9 mouse cellular contexts compared by ENCODE assay signal in the genomic region with DNA sequence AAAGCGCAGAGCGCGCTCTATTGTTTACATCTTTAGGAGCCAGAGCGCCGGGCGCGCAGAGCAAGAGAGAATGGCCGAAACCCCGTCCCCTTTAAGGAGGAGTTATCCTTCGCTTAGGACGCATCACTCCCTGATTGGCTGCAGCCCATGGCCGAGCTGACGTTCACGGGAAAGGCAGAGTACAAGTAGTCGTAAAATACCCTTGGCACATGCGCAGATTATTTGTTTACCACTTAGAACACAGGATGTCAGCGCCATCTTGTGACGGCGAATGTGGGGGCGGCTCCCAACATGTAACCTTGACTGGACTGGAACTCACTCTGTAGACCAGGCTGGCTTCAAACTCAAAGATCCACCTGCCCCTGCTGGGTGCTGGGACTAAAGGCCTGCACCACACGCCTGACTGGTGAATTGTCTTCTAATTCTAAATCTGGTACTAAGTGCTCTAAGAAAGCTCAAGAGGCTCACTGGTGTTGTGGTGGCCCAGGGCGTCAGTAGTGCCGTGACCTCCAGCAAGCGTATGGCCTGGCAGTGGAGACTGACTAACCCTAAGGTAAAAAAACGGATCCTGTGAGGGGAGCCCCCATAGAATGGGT. TPM values are rescaled to one million over a fixed set of nuclear protein-coding genes. Genes with fewer than 3 reads are reported as not detected.
A peak's percentile ranks its signal among the peaks of the same experiment; 100 is the strongest.
DNase-seq lines count a peak whose midpoint lies in the region; ATAC-seq lines count a peak whose summit lies in the region.
"Not testable (repeated sequence)": the region's sequence is repeated elsewhere in the genome, so short reads cannot be mapped to it uniquely, and the experiment has no call there.
"Had no signal": no experiment of that assay in that cellular context is flagged by ENCODE, and none has a peak within 500 bp of the region (broad histone marks: within the 10 kb centered on the region; RNA-seq: fewer than 3 reads in every experiment).

No protein-coding gene starts in this region.

- not testable (repeated sequence) for H3K9me3 ChIP-seq in hindbrain, embryonic 16.5 days (ENCODE audit: control insufficient read depth, low read length); neural tube, embryonic 15.5 days (replicated peaks)

- peak; percentile 67 for DNase-seq in adrenal gland, adult 2 months
- DNase-seq in embryo, embryonic 11 days, result peak; percentile 49
- DNase-seq in gastrocnemius, postnatal 25 days, result peak; percentile 53
- peak; percentile 71 for DNase-seq in layer of hippocampus, adult 9-11 months
- DNase-seq in lung, postnatal 14 days, result peak; percentile 40
- peak; percentile 66 for DNase-seq in thymus, postnatal 25 days

- not testable (repeated sequence) for H3K27me3 ChIP-seq in hindbrain, embryonic 16.5 days (replicated peaks; ENCODE audit: control insufficient read depth, insufficient read depth, low read length); neural tube, embryonic 15.5 days (replicated peaks)

- peaks cover 13% of the 10 kb centered on the region for H3K4me1 ChIP-seq in hindbrain, embryonic 16.5 days (ENCODE audit: control insufficient read depth, insufficient read depth, low read depth, low read length)
- H3K4me1 ChIP-seq in neural tube, embryonic 15.5 days, result peaks cover 15% of the 10 kb centered on the region

- H3K4me2 ChIP-seq in hindbrain, embryonic 16.5 days (ENCODE audit: low read length), result peak overlapping the region; percentile 73
- H3K4me2 ChIP-seq in neural tube, embryonic 15.5 days, result peak overlapping the region; percentile 76

- H3K4me3 ChIP-seq in hindbrain, embryonic 16.5 days (ENCODE audit: low read length), result peak overlapping the region; percentile 60
- H3K4me3 ChIP-seq in neural tube, embryonic 15.5 days (replicated peaks), result peak overlapping the region; percentile 66

- ATAC-seq in hindbrain, embryonic 16.5 days, result peak; percentile 87
- ATAC-seq in neural tube, embryonic 15.5 days (ENCODE audit: low FRiP score), result peak; percentile 78

- WGBS in hindbrain, embryonic 16.5 days, result 12% methylated on average over 20 of the region's 25 CpGs
- WGBS in neural tube, embryonic 15.5 days, result 14% methylated on average over 24 of the region's 25 CpGs

- peak overlapping the region; percentile 85 for H3K27ac ChIP-seq in hindbrain, embryonic 16.5 days (ENCODE audit: low read depth, low read length)
- H3K27ac ChIP-seq in neural tube, embryonic 15.5 days (replicated peaks), result peak overlapping the region; percentile 92

- not testable (repeated sequence) for H3K36me3 ChIP-seq in hindbrain, embryonic 16.5 days (ENCODE audit: control insufficient read depth, insufficient read depth, low read length); neural tube, embryonic 15.5 days

- peak overlapping the region; percentile 73 for H3K9ac ChIP-seq in hindbrain, embryonic 16.5 days (ENCODE audit: low read depth, low read length)
- H3K9ac ChIP-seq in neural tube, embryonic 15.5 days (replicated peaks), result peak overlapping the region; percentile 62

RNA-seq across cellular contexts. Expression of gene Tsga10ip, which starts 4.3 kb away (rescaled TPM):
- total RNA-seq in adrenal gland, adult 2 months (2021), result not detected
- not detected in 2 replicates for polyA plus RNA-seq in adrenal gland, adult 2 months (2012; rRNA removed)
- total RNA-seq in gastrocnemius, postnatal 25 days (2021), result 1 to 10 TPM in 1 of 2 experiments, not detected in 1; 1.2 TPM
- 0.36 TPM in 1 of 2 replicates, not detected in the other for polyA plus RNA-seq in hindbrain, embryonic 16.5 days (2015; fragmentation: Nextera tagmentation; extraction: Ambion mirVana)
- 0.59 TPM in 1 of 2 replicates, not detected in the other for polyA plus RNA-seq in neural tube, embryonic 15.5 days (2015; fragmentation: Nextera tagmentation; extraction: Ambion mirVana)
- total RNA-seq: gastrocnemius, postnatal 4 days had no signal

RNA-seq across cellular contexts. Expression of gene Sart1, which starts 18.1 kb away (rescaled TPM):
- total RNA-seq in adrenal gland, adult 2 months (2021), result 10 to 100 TPM; 72.2 to 88.9 TPM
- polyA plus RNA-seq in adrenal gland, adult 2 months (2012; rRNA removed), result 5.4 and 8.1 TPM in 2 replicates
- 10 to 100 TPM; 29.0 to 36.5 TPM for total RNA-seq in gastrocnemius, postnatal 25 days (2021)
- 58.8 and 66.0 TPM in 2 replicates for polyA plus RNA-seq in hindbrain, embryonic 16.5 days (2015; fragmentation: Nextera tagmentation; extraction: Ambion mirVana)
- 66.5 and 72.8 TPM in 2 replicates for polyA plus RNA-seq in neural tube, embryonic 15.5 days (2015; fragmentation: Nextera tagmentation; extraction: Ambion mirVana)

RNA-seq across cellular contexts. Expression of gene Drap1, which starts 18.1 kb away (rescaled TPM):
- total RNA-seq in adrenal gland, adult 2 months (2021), result 100 to 1,000 TPM; 273 to 290 TPM
- polyA plus RNA-seq in adrenal gland, adult 2 months (2012; rRNA removed), result 127 and 159 TPM in 2 replicates
- 100 to 1,000 TPM; 473 to 502 TPM for total RNA-seq in gastrocnemius, postnatal 25 days (2021)
- 301 and 318 TPM in 2 replicates for polyA plus RNA-seq in hindbrain, embryonic 16.5 days (2015; fragmentation: Nextera tagmentation; extraction: Ambion mirVana)
- 300 and 329 TPM in 2 replicates for polyA plus RNA-seq in neural tube, embryonic 15.5 days (2015; fragmentation: Nextera tagmentation; extraction: Ambion mirVana)

RNA-seq across cellular contexts. Expression of gene AI837181, which starts 18.3 kb away (rescaled TPM):
- total RNA-seq in adrenal gland, adult 2 months (2021), result 10 to 100 TPM; 48.8 to 53.3 TPM
- 109 and 115 TPM in 2 replicates for polyA plus RNA-seq in adrenal gland, adult 2 months (2012; rRNA removed)
- 10 to 100 TPM; 32.1 to 33.5 TPM for total RNA-seq in gastrocnemius, postnatal 25 days (2021)
- polyA plus RNA-seq in hindbrain, embryonic 16.5 days (2015; fragmentation: Nextera tagmentation; extraction: Ambion mirVana), result 38.5 and 72.7 TPM in 2 replicates
- polyA plus RNA-seq in neural tube, embryonic 15.5 days (2015; fragmentation: Nextera tagmentation; extraction: Ambion mirVana), result 84.7 and 87.3 TPM in 2 replicates

RNA-seq across cellular contexts. Expression of gene Banf1, which starts 39.7 kb away (rescaled TPM):
- total RNA-seq in adrenal gland, adult 2 months (2021), result 100 to 1,000 TPM; 138 to 155 TPM
- polyA plus RNA-seq in adrenal gland, adult 2 months (2012; rRNA removed), result 99.6 and 110 TPM in 2 replicates
- 100 to 1,000 TPM; 114 to 122 TPM for total RNA-seq in gastrocnemius, postnatal 25 days (2021)
- 315 and 333 TPM in 2 replicates for polyA plus RNA-seq in hindbrain, embryonic 16.5 days (2015; fragmentation: Nextera tagmentation; extraction: Ambion mirVana)
- 312 and 353 TPM in 2 replicates for polyA plus RNA-seq in neural tube, embryonic 15.5 days (2015; fragmentation: Nextera tagmentation; extraction: Ambion mirVana)

Comparison
In these comparisons a context has a peak if more than half of its experiments do, and no peak if none do; other contexts are left out.
1. Peak in every context shown above with its lines: DNase-seq, ATAC-seq, H3K4me3 ChIP-seq and H3K27ac ChIP-seq.